Mouse (Mus musculus) left cerebral cortex, adult 18-20 months (tissue): Measurements from ENCODE around the gene Shox2. TPM values are rescaled to one million over a fixed set of nuclear protein-coding genes. Genes with fewer than 3 reads are reported as not detected.

Experiments
- DNase-seq, 2 experiments: peaks; one replicate each; pipeline ENCODE4 v3.0.0; 2021 to 2022; ENCODE audit warnings: low spot score in 2 of 2, mixed read lengths in 1 of 2
- total RNA-seq, 2 experiments: library from RNA; stranded (reverse); gene quantifications; 2 replicates each; pipeline ENCODE4 v1.2.3; 2021

The Shox2 gene
- total RNA-seq, 2 experiments from 2014 or later, result not detected

DNA sequence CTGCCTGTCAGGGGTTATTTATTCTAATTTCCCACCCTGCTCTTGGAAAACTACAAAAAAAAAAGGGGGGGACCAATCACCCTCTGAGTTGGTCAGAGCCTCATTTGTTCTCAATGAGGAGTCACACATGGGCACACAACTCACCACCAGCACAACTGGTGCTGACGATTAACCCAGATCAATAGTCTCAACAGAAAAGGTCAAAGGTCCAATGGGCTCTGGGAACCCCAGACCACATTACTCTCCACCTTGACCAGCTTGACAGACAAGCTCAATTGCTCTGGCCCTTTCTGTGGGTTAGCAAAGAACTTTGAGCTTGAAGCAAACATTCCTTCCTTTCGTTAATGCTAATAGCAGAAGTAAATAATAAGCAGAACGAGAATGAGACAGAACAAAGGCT, 16.7 kb downstream of the Shox2 start:
- no peak for DNase-seq

DNA sequence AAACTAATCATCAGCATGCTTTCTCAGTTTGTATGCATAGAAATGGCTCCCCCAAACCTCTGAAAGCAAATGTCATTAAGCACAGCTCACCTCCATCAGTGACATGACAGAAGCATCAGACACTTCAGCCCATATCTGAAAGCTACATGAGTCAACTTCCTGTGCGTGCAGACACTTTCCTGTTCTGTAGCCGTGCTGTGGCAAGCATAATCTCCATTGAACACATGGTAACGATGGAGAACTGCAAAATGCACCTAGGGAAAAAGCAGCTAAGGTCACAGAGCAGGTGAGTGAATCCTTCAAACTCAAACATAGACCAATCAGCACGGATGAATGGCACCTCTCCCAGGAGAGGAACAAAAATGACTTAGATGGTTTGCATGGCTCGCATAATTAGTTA, 21.6 kb downstream of the Shox2 start:
- DNase-seq, result no peak

DNA sequence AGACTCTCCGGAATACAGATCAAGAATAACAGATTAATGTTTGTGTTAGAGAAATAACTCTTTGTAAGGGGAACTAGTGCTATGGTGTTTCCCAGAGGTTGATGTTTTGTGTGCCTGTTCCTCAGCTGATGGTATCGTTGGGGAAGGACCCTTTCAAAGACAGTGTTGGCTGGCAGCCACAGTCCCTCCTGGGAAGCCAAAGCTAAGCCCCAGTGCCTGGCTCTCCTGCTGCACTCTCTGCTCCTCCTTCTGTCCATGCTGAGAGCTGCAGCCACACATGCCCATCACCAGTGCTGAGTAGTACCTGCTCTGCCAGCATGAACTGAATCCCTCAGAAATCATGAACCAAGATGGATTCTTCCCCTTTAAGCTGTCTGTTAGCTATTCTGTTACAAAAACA, 26.4 kb downstream of the Shox2 start:
- no peak for DNase-seq

- DNase-seq, result no peak
Measured at GRCm38 (mm10) chr3:66939675-66940074, 41.9 kb downstream of the Shox2 start.

GRCm38 (mm10) chr3:66922436-66922835, 59.1 kb downstream of the Shox2 start:
- no peak for DNase-seq

Other genes with a start within 250 kb of the Shox2 start
- gene Rsrc1, start 381 bp downstream of the Shox2 start, total RNA-seq, result 10 to 100 TPM; 35.7 to 40.0 TPM